Mouse (Mus musculus) testis, adult 2 months (tissue): ENCODE measurements at regions not wholly inside any gene's neighbourhood (a gene's known extent, or its start where the extent isn't known, plus 50 kb on each side); places are given as distances from the start of the nearest gene placed in this dataset.

ENCODE experiments used
- H3K27ac ChIP-seq: fragments of 200-500 bp; 2 replicates; pipeline ENCODE4 v1.5.1; 2012; ENCODE audit warnings: low read depth, low read length; ENCODE audit not compliant: control insufficient read depth, insufficient read depth
- H3K27me3 ChIP-seq: fragments of 200-500 bp; 2 replicates; pipeline ENCODE4 v1.6.1; 2012; ENCODE audit warnings: mild to moderate bottlenecking, low read length, moderate library complexity; ENCODE audit not compliant: control insufficient read depth, insufficient read depth
- H3K36me3 ChIP-seq: fragments of 200-500 bp; 2 replicates; pipeline ENCODE4 v1.6.1; 2012; ENCODE audit warnings: mild to moderate bottlenecking, low read length; ENCODE audit not compliant: control insufficient read depth, insufficient read depth
- H3K4me1 ChIP-seq: fragments of 200-500 bp; 2 replicates; pipeline ENCODE4 v1.6.1; 2012; ENCODE audit warnings: low read length; ENCODE audit not compliant: control insufficient read depth, insufficient read depth
- H3K4me3 ChIP-seq: fragments of 200-500 bp; 2 replicates; pipeline ENCODE4 v1.5.1; 2012; ENCODE audit warnings: low read depth, mild to moderate bottlenecking, low read length, moderate library complexity, mixed read lengths; ENCODE audit not compliant: control insufficient read depth
- CTCF ChIP-seq: fragments of 200-500 bp; IDR thresholded peaks from 2 replicates; pipeline ENCODE4 v1.5.1; 2012; ENCODE audit warnings: low read depth, mild to moderate bottlenecking, inconsistent platforms, low read length, moderate library complexity; ENCODE audit not compliant: control insufficient read depth, insufficient read depth, insufficient replicate concordance
- POLR2A ChIP-seq: fragments of 200-500 bp; IDR thresholded peaks from 2 replicates; pipeline ENCODE4 v1.6.1; 2012; ENCODE audit warnings: low read depth, mild to moderate bottlenecking, inconsistent platforms, low read length, moderate library complexity; ENCODE audit not compliant: control insufficient read depth

DNA sequence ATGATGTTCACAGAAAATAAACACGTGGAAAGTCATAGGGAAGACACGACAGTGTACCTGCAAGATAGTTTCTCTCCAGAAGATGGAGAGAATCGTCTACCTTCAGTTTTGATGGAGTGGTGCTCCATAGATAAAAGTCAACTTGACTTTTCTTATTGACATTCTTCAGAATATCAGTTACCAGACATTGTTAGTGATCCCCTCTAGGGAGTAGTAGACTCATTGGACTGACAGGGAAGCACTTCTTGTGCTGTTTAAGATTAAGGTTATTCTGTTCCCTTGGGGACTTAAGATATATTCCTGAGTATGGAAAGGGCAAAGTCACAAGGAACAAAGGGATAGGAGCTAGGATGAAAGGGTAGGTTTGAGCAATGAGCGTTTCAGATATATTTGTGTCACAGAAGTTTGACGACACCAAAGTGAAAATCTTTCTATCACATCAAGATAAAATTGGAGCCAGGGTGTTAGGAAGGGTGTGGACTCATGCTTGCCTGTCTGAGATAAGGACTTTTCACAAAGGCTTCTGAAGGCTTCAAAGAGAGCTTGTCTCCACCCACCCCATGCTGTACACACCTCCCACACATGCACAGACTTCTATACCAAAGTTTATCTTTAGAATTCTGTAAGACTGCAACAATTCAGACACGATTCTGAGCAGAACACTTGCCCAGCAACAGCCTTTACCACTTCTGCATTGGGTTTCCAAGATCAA, 68.5 kb upstream of the 2210010C04Rik start:
- H3K27ac ChIP-seq: no peak overlapping the region
- no peaks in the 10 kb centered on the region for H3K27me3 ChIP-seq
- TF ChIP-seq CTCF (no peak), POLR2A (no peak)
- no peak overlapping the region for H3K4me3 ChIP-seq
- no peaks in the 10 kb centered on the region for H3K36me3 ChIP-seq
- no peaks in the 10 kb centered on the region for H3K4me1 ChIP-seq

DNA sequence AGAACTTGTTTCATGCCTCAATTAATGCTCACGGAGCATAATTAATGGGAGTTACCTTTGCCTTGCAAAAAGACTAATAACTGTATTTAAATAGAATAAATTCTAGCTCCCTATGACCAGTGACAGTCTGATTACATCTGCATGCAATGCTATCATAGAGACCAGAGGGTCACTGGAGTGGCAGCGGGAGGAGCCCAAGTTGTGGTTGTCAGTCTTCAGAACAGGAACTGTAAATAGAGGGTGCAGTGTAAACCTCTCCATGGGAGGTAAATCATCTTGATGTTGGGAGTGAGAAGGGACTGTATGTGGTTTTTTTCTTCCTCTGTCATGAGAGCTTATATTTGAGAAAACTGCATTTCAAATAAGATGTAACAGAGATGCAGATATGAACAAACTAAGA, 66.7 kb upstream of the 2210010C04Rik start:
- H3K36me3 ChIP-seq: no peaks in the 10 kb centered on the region

DNA sequence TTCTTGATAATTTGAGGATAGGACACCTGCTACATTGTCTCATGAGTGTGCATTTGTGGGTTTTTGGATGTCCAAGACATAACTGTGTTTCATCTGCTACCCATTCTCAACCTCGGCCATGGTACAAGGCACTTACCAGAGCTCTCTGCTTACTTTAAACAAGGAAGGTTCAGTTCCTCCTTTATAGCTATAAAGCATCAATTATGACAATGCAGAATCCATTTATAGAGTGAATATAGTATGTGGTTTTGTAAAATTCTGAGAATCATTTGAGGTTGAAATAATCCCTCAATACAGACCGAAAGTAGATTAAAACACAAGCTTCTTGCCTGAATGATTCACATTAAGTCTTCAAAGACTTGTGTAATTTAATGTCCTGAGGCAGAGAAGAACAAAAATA, 64.9 kb upstream of the 2210010C04Rik start:
- TF ChIP-seq POLR2A (no peak), CTCF (no peak)
- H3K27ac ChIP-seq: no peak overlapping the region
- no peak overlapping the region for H3K4me3 ChIP-seq
- no peaks in the 10 kb centered on the region for H3K27me3 ChIP-seq
- H3K36me3 ChIP-seq: no peaks in the 10 kb centered on the region
- H3K4me1 ChIP-seq: no peaks in the 10 kb centered on the region

More for the DNA sequence above, 66.7 kb upstream of the 2210010C04Rik start:
- Histone ChIP-seq H3K4me1 (no peaks in the 10 kb centered on the region), H3K27ac (no peak overlapping the region), H3K27me3 (no peaks in the 10 kb centered on the region), H3K4me3 (no peak overlapping the region)
- TF ChIP-seq CTCF (no peak), POLR2A (no peak)

DNA sequence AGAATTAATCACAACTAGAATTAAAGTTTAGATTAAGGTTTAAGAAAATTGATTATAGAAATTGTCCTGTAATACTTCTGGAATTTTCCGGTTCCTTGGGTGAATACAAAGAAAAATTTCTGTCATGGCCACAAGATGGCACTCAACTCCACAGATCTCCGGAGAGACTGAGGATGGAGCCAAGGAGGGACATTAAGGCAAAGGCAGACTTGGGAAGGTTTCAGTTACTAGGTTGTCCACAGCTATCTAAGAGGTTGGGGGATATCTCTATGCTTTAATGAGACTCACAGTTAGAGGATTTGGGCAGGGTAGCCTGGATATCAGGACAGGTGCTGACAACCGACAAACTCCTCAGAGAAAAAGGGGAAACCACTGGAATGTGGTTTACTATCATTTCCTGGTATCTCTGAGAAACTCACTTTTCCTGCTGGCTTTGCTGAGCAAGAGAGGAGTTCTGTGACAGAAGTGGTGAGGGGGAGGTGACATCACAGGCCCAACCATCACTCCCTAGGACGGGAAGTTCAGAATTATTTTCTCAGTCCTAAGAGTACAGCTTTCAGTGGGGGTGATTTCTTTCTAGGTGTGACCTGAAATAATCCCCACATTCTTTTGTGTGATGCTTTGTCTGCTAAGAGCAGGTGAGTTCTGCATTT, 56.0 kb upstream of the 2210010C04Rik start:
- no peaks in the 10 kb centered on the region for H3K4me1 ChIP-seq
- no peak overlapping the region for H3K27ac ChIP-seq
- H3K36me3 ChIP-seq: no peaks in the 10 kb centered on the region
- H3K27me3 ChIP-seq: no peaks in the 10 kb centered on the region
- no peak overlapping the region for H3K4me3 ChIP-seq
- no peak for TF ChIP-seq CTCF
- TF ChIP-seq POLR2A: no peak
